Mouse (Mus musculus): Measurements from ENCODE around the gene Clrn2. TPM values are rescaled to one million over a fixed set of nuclear protein-coding genes. Genes with fewer than 3 reads are reported as not detected.

Clrn2 gene
- polyA plus RNA-seq, 1 experiment from 2014 or later = not detected

DNA sequence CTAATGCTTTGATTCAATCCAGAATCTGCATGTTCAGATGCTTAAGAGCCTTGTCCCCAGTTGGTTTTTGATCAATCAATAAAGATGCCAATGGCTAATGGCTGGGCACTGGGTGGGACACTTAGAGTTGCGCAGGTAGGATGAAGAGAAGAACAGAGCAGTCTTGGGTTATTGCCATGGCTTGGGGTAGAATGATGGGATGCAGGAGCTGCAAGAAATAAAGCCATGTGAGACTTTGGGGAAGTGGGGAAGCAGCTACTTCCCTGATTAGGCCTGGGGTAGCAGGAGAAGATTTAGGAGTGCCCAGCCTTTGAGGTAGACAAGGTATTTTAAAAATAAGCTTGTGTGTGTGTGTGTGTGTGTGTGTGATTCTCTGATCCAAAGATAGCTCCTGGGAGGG is 26.5 kb downstream of the Clrn2 start:
- no peak for TF ChIP-seq CTCF (IDR thresholded peaks at IDR 0.05)
- DNase-seq (ENCODE audit: low read depth, low spot score) = no peak

DNA sequence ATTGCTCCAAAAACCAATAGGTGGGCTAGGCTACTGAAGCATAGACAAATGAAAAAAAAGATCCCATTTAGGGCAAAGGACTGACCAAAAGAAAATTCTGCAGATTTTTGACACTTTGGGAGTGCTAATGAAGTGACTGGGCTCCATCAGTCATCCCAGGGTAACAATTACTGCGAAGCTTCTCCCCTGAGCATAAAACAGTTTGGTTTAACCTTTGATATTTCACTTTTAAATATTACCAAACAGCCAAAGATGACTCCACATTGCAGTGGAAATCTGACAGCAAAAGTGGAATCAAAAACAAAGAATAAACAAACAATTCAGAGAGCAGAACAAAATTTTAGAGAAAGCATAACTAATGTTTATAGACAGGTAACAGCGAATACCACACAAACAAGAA is 27.6 kb downstream of the Clrn2 start:
- CTCF ChIA-PET = interaction anchor here (1.4 to 1.8 kb wide), 3 partner anchors 10 to 187 kb away, joined by 3 to 4 read pairs (median 4); no protein-coding TSS in a partner anchor
- in situ Hi-C loops (cut with MboI; ENCODE audit: low pct_unique_long_range_greater_than_20kb) = loop anchor here (25.0 kb wide), 1 partner anchor 381 kb away; the partner anchor contains the start of gene Lcorl
- POLR2A ChIA-PET = no interaction called here
- TF ChIP-seq CTCF (IDR thresholded peaks at IDR 0.05) = no peak
- DNase-seq (ENCODE audit: low read depth, low spot score) (no peak), ATAC-seq (no peak)
- peaks cover 13% of the 10 kb centered on the region for H3K27me3 ChIP-seq

More for the DNA sequence above, 26.5 kb downstream of the Clrn2 start:
- H3K27me3 ChIP-seq = peaks cover 8% of the 10 kb centered on the region
- in situ Hi-C loops (cut with MboI; ENCODE audit: low pct_unique_long_range_greater_than_20kb) = loop anchor here (25.0 kb wide), 1 partner anchor 382 kb away; the partner anchor contains the start of gene Lcorl
- ChIA-PET CTCF (interaction anchor here (1.4 kb wide), 1 partner anchor 188 kb away, joined by 3 read pairs; no protein-coding TSS in a partner anchor), POLR2A (interaction anchor here (1.3 kb wide), 1 partner anchor 12 kb away, joined by 4 read pairs; no protein-coding TSS in a partner anchor)
- no peak for ATAC-seq

DNA sequence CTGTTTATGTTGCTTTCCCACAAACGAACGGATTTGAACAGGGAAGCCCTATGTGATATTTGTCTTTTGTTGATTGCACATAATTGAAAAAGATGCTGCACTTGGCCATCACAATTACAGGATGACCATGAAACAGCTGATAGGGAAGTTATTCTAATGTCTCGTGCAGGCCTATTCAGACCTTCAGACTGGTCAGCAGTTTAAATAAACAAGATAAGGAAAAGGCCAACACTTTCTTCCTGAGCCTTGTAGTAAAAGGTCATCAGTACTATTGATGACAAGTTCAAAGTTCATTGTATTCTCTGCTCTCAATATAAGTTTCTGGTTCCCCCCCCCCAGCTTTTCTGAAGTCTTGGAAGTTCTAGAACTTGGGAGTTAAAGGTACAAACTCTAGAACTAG is 29.1 kb downstream of the Clrn2 start:
- peaks cover 20% of the 10 kb centered on the region for H3K27me3 ChIP-seq
- no peak for TF ChIP-seq CTCF (IDR thresholded peaks at IDR 0.05)
- DNase-seq (ENCODE audit: low read depth, low spot score) (no peak), ATAC-seq (no peak)
- CTCF ChIA-PET = interaction anchor here (1.0 to 1.4 kb wide), 2 partner anchors 9 to 28 kb away, joined by 3 to 6 read pairs; no protein-coding TSS in a partner anchor
- in situ Hi-C loops (cut with MboI; ENCODE audit: low pct_unique_long_range_greater_than_20kb) = loop anchor here (25.0 kb wide), 1 partner anchor 380 kb away; the partner anchor contains the start of gene Lcorl
- POLR2A ChIA-PET = no interaction called here

- ChIA-PET POLR2A (no interaction called here), CTCF (interaction anchor here (1.0 to 1.5 kb wide), 3 partner anchors 8 to 26 kb away, joined by 3 to 6 read pairs (median 3); no protein-coding TSS in a partner anchor)
- no peak for ATAC-seq
- TF ChIP-seq CTCF (IDR thresholded peaks at IDR 0.05) = no peak
- in situ Hi-C loops (cut with MboI; ENCODE audit: low pct_unique_long_range_greater_than_20kb) = loop anchor here (25.0 kb wide), 1 partner anchor 379 kb away; the partner anchor contains the start of gene Lcorl
- H3K27me3 ChIP-seq = peaks cover 31% of the 10 kb centered on the region
- no peak for DNase-seq (ENCODE audit: low read depth, low spot score)
These were observed 30.1 kb downstream of the Clrn2 start for GRCm38 (mm10) chr5:45483654-45484053.

DNA sequence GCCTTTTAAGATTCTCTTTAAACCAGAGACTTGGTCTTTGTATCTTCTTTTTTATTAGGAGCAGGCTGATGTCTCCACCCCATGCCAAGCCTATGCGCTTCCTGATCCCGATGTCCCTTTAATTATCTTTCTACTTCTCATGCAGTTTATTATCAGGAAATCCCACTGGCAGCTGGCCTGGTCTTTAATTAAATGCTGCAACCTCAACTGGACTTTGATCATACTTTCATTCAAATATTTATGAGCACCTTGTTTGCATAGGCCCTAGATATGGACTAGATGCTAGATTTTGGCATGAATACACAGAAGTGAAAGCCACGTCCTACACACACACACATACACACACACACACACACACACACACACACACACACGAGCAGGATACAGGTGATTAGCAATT is 38.2 kb downstream of the Clrn2 start:
- DNase-seq (ENCODE audit: low read depth, low spot score) = no peak
- ChIA-PET CTCF (interaction anchor here (1.1 to 2.5 kb wide), 3 partner anchors 9 to 15 kb away, joined by 4 to 6 read pairs (median 6); no protein-coding TSS in a partner anchor), POLR2A (interaction anchor here (1.0 kb wide), 1 partner anchor 12 kb away, joined by 4 read pairs; no protein-coding TSS in a partner anchor)
- H3K27me3 ChIP-seq = peaks cover 32% of the 10 kb centered on the region
- no peak for ATAC-seq
- TF ChIP-seq CTCF (IDR thresholded peaks at IDR 0.05) = no peak
- in situ Hi-C loops (cut with MboI; ENCODE audit: low pct_unique_long_range_greater_than_20kb) = loop anchor here (25.0 kb wide), 1 partner anchor 371 kb away; the partner anchor contains the start of gene Lcorl

DNA sequence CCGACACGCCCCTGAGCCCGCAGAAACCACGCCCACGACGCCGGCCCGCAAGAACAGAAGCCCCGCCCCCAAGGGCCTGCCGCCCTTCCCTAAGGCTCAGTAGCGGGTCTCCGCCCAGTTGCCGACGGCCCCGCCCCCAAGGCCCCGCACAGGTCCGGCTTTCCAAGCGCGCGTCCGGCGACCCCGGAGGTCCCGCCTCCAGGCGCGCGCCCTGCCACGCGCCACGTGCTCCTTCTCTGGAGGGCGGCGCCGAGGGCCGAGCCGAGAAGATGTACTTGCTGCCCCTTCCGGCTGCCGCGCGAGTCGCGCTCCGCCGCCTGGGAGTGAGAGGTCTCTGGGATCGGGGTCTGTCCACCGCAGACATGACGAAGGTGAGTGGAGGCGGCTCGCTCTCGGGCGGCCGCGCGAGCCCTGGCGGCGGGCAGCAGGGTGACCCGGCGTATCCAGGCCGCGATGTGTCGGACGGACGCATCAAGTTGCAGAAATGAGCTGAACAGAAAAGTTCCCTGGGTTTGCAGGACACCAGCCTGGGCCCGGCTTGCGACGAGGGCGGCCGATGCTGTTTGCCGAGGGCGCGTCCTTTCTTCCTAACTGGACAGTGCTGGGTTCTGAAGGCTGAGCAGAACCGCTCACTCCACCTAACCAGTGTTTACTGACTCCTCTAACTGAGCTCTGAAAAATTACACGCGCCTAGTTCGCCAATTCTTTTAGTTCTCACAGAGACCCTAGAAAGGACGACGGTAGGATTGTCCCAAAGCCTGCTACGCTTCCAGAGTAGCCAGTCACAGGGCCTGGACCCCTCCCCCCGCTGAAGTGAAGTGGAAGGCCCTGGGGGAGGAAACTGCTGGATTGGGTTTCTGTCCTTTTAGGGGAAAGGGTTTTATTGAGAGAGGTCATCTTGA is 39.9 kb downstream of the Clrn2 start, which contains the start of gene Lap3:
Lap3 (plus strand) TSS at position 184 of the 902 bp plus-strand sequence.
- in situ Hi-C loops (cut with MboI; ENCODE audit: low pct_unique_long_range_greater_than_20kb) = loop anchor here (25.0 kb wide), 1 partner anchor 369 kb away; the partner anchor contains the start of gene Lcorl
- ChIA-PET POLR2A (interaction anchor here (0.6 to 0.9 kb wide), 2 partner anchors 15 to 174 kb away, joined by 3 read pairs; no protein-coding TSS in a partner anchor), CTCF (interaction anchor here (1.4 kb wide), 1 partner anchor 20 kb away, joined by 3 read pairs; no protein-coding TSS in a partner anchor)

GRCm38 (mm10) chr5:45494093-45494755 is 40.7 kb downstream of the Clrn2 start:
- no peak for TF ChIP-seq CTCF (IDR thresholded peaks at IDR 0.05)
- ChIA-PET POLR2A (interaction anchor here (0.6 to 0.9 kb wide), 2 partner anchors 16 to 174 kb away, joined by 3 read pairs; no protein-coding TSS in a partner anchor), CTCF (interaction anchor here (1.2 to 1.4 kb wide), 2 partner anchors 19 to 24 kb away, joined by 3 read pairs; no protein-coding TSS in a partner anchor)
- in situ Hi-C loops (cut with MboI; ENCODE audit: low pct_unique_long_range_greater_than_20kb) = loop anchor here (25.0 kb wide), 1 partner anchor 368 kb away; the partner anchor contains the start of gene Lcorl
- ATAC-seq = no peak
- H3K27me3 ChIP-seq = peaks cover 10% of the 10 kb centered on the region
- DNase-seq (ENCODE audit: low read depth, low spot score) = no peak

More for the DNA sequence above, 39.9 kb downstream of the Clrn2 start, which contains the start of gene Lap3:
- DNase-seq (ENCODE audit: low read depth, low spot score) (peak; percentile 56), ATAC-seq (peak; percentile 88)
- peaks cover 18% of the 10 kb centered on the region for H3K27me3 ChIP-seq
- peak; percentile 80 for TF ChIP-seq CTCF (IDR thresholded peaks at IDR 0.05)

- H3K27me3 ChIP-seq = peaks cover 5% of the 10 kb centered on the region
- in situ Hi-C loops (cut with MboI; ENCODE audit: low pct_unique_long_range_greater_than_20kb) = loop anchor here (25.0 kb wide), 1 partner anchor 367 kb away; the partner anchor contains the start of gene Lcorl
- CTCF ChIA-PET = interaction anchor here (1.2 kb wide), 1 partner anchor 23 kb away, joined by 3 read pairs; no protein-coding TSS in a partner anchor
- POLR2A ChIA-PET = interaction anchor here (1.5 kb wide), 1 partner anchor 16 kb away, joined by 4 read pairs; no protein-coding TSS in a partner anchor
- TF ChIP-seq CTCF (IDR thresholded peaks at IDR 0.05) = no peak
- DNase-seq (ENCODE audit: low read depth, low spot score) (no peak), ATAC-seq (no peak)
These were observed 42.0 kb downstream of the Clrn2 start for GRCm38 (mm10) chr5:45495429-45495975.

DNA sequence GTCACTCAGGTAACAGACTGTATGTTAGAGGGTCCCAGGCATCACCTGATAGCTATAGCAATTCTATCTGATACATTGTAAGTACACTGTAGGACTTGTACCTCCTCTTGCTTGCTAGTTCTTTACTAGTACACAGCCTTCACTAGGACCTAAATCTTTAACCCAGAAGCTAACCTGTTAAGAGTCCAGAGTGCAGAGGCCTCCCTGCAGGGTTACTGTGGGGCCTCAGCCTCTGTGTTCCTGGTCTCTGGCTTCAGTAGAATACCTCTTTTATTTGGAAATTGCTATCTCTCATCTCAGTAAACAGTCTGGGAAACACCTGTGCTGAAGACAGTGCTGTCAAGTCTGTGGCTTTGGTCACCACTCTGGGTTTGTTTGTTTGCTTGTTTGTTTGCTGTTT is 42.5 kb downstream of the Clrn2 start:
- TF ChIP-seq CTCF (IDR thresholded peaks at IDR 0.05) = no peak
- ATAC-seq (no peak), DNase-seq (ENCODE audit: low read depth, low spot score) (no peak)
- ChIA-PET POLR2A (interaction anchor here (1.5 kb wide), 1 partner anchor 15 kb away, joined by 4 read pairs; no protein-coding TSS in a partner anchor), CTCF (interaction anchor here (0.7 kb wide), 1 partner anchor 12 kb away, joined by 3 read pairs; no protein-coding TSS in a partner anchor)
- in situ Hi-C loops (cut with MboI; ENCODE audit: low pct_unique_long_range_greater_than_20kb) = loop anchor here (25.0 kb wide), 1 partner anchor 366 kb away; the partner anchor contains the start of gene Lcorl
- H3K27me3 ChIP-seq = no peaks in the 10 kb centered on the region

Measured in Patski (cell line).